Mouse (Mus musculus) embryonic facial prominence, embryonic 11.5 days (tissue): ENCODE measurements around the gene Plxna2. TPM values are rescaled to one million over a fixed set of nuclear protein-coding genes. Genes with fewer than 3 reads are reported as not detected.

Source experiments
- ATAC-seq: fragments of 200-750 bp; cut with Nextera tagmentation; replicated peaks from 2 replicates; pipeline ENCODE4 v1.8.0; 2017; ENCODE audit warnings: low read depth; ENCODE audit not compliant: insufficient number of reproducible peaks, low FRiP score, low TSS enrichment
- DNase-seq: peaks from one replicate; pipeline ENCODE4 v3.0.0-alpha.2; 2015; ENCODE audit warnings: low spot score
- H3K27ac ChIP-seq: fragments of 300-500 bp; sonication (generic); replicated peaks from 2 replicates; pipeline ENCODE4 v1.5.1; 2014; ENCODE audit warnings: mild to moderate bottlenecking, low read depth, low read length, control low read depth
- H3K27me3 ChIP-seq: fragments of 300-500 bp; sonication (generic); 2 replicates; pipeline ENCODE4 v1.6.1; 2014; ENCODE audit warnings: mild to moderate bottlenecking, low read length, moderate library complexity, mixed read lengths; ENCODE audit not compliant: control insufficient read depth, insufficient read depth
- H3K36me3 ChIP-seq: fragments of 300-500 bp; sonication (generic); replicated peaks from 2 replicates; pipeline ENCODE4 v1.6.1; 2014; ENCODE audit warnings: low read depth, mild to moderate bottlenecking, low read length, moderate library complexity, mixed read lengths; ENCODE audit not compliant: control insufficient read depth, insufficient read depth
- H3K4me1 ChIP-seq: fragments of 300-500 bp; sonication (generic); 2 replicates; pipeline ENCODE4 v1.6.1; 2014; ENCODE audit warnings: low read length, mixed read lengths; ENCODE audit not compliant: control insufficient read depth, insufficient read depth
- H3K4me2 ChIP-seq: fragments of 300-500 bp; sonication (generic); 2 replicates; pipeline ENCODE4 v1.6.1; 2014; ENCODE audit warnings: low read depth, mild to moderate bottlenecking, control low read depth, low read length, moderate library complexity
- H3K4me3 ChIP-seq: fragments of 300-500 bp; sonication (generic); 2 replicates; pipeline ENCODE4 v1.5.1; 2014; ENCODE audit warnings: low read depth, low read length, control low read depth
- H3K9ac ChIP-seq: fragments of 300-500 bp; sonication (generic); replicated peaks from 2 replicates; pipeline ENCODE4 v1.6.1; 2014; ENCODE audit warnings: mild to moderate bottlenecking, control low read depth, low read length
- H3K9me3 ChIP-seq: fragments of 300-500 bp; sonication (generic); replicated peaks from 2 replicates; pipeline ENCODE4 v1.6.1; 2016; ENCODE audit warnings: mild to moderate bottlenecking, low read length, inconsistent platforms, mixed read lengths; ENCODE audit not compliant: control insufficient read depth
- WGBS: fragments of 180-500 bp; shearing (Covaris S2); extraction: QIAGEN DNeasy Blood & Tissue Kit; methylation state at CpG from one replicate; pipeline ENCODE4 v1.1.7; 2014; 5-methylcytosine and 5-hydroxymethylcytosine counted together
- polyA plus RNA-seq: library from polyadenylated mRNA; unstranded; fragments of >200 nt; fragmentation: Nextera tagmentation; extraction: Ambion mirVana; gene quantifications from 2 replicates; pipeline ENCODE4 v1.2.1, GENCODE M21; 2014

Plxna2 gene
- polyA plus RNA-seq, 1 experiment from 2014 or later = 8.4 TPM

DNA sequence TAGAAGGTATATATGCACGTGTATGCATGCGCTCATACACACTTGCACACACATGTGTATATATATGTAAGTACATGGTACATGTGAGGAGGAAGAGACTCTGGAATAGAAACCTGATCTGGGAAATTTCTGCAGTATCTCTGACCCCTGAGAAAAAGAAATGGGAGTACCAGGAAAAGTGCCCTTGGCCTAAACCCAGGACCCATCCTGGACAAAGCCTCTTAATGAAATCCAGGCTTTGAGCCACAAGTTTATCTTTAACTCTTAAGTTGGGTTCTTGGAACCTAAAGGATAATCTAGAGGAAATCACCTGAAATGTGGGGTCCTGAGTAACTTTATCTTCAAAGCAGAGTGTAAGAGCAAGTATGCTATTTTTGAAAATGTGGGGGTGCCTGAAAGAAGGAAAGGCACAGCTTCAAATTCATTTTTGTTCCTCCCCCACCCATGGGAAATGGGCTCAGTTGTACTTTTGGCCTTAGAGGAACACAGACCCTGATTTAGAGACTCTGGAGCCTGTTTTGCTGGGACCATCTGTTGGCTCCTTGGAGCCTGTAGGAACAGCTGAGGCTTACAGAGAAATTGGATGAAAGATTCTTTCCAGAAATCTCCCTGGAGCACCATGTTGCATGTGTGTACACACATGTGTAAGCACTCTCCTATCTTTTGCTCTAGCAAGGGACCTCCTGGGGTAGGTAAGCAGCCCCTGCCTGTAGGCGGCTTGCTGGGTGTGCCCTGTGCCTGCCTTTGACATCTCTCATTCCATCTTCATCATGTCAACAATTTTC is 57.3 kb downstream of the Plxna2 start:
- no peaks in the 10 kb centered on the region for H3K4me1 ChIP-seq

DNA sequence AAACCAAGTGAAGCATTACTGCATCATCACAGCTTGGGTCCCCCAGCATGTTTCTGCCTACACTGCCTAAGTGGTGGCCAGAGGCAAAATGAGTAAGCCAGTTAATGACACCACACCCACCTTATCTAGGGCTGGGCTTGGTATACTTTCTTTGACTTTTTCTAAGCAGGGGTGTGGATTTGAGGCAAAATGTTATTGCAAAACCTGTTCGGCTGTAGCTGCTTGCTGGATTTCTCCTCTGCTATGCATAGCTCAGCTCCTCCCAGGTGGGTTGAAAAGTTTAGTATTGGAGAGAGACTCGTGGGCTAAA is 57.8 kb downstream of the Plxna2 start:
- 55% methylated on average over 2 of the region's 2 CpGs for WGBS
- H3K4me1 ChIP-seq = no peaks in the 10 kb centered on the region
- no peak for ATAC-seq
- no peak overlapping the region for H3K4me3 ChIP-seq
- H3K36me3 ChIP-seq = no peaks in the 10 kb centered on the region
- DNase-seq = no peak
- H3K4me2 ChIP-seq = no peak overlapping the region
- no peaks in the 10 kb centered on the region for H3K9me3 ChIP-seq
- H3K27ac ChIP-seq = no peak overlapping the region
- H3K9ac ChIP-seq = no peak overlapping the region
- no peaks in the 10 kb centered on the region for H3K27me3 ChIP-seq

More for the DNA sequence above, 57.3 kb downstream of the Plxna2 start:
- DNase-seq (no peak), ATAC-seq (no peak)
- no peak overlapping the region for H3K4me3 ChIP-seq
- H3K27me3 ChIP-seq = no peaks in the 10 kb centered on the region
- no peaks in the 10 kb centered on the region for H3K9me3 ChIP-seq
- no peak overlapping the region for H3K4me2 ChIP-seq
- no peaks in the 10 kb centered on the region for H3K36me3 ChIP-seq
- H3K9ac ChIP-seq = no peak overlapping the region
- H3K27ac ChIP-seq = no peak overlapping the region
- WGBS = 85% methylated on average over 3 of the region's 3 CpGs

GRCm38 (mm10) chr1:194677878-194678277 is 59.9 kb downstream of the Plxna2 start:
- Histone ChIP-seq H3K4me1 (no peaks in the 10 kb centered on the region), H3K27me3 (no peaks in the 10 kb centered on the region), H3K4me3 (no peak overlapping the region), H3K9ac (no peak overlapping the region), H3K9me3 (no peaks in the 10 kb centered on the region), H3K36me3 (no peaks in the 10 kb centered on the region), H3K4me2 (no peak overlapping the region), H3K27ac (no peak overlapping the region)
- ATAC-seq = no peak
- DNase-seq = peak; percentile 27
- 46% methylated on average over 3 of the region's 3 CpGs for WGBS

GRCm38 (mm10) chr1:194679147-194679546 is 61.1 kb downstream of the Plxna2 start:
- DNase-seq (no peak), ATAC-seq (no peak)
- no peaks in the 10 kb centered on the region for H3K9me3 ChIP-seq

DNA sequence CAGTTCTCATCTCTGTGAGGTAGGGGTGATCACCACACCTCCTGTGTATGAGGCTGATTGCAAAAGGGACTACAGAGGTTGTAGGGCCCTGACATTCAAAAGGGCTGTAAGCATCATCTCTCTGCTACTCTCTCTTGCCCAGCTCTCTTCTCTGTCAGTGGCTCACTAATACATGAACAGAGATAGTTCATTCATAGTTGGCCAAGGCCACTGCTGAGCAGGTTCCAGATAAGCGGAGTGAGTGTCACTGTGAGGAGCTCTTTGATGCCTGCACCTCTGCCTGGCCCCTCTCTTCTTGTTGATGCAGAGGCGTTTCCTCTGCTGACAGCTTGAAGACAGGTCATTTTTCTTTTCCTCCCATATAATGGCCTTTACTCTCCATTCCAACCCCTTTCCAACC is 62.1 kb downstream of the Plxna2 start:
- ATAC-seq (no peak), DNase-seq (no peak)
- Histone ChIP-seq H3K4me3 (no peak overlapping the region), H3K9ac (no peak overlapping the region), H3K9me3 (no peaks in the 10 kb centered on the region), H3K27me3 (no peaks in the 10 kb centered on the region), H3K36me3 (no peaks in the 10 kb centered on the region), H3K4me1 (no peaks in the 10 kb centered on the region), H3K4me2 (no peak overlapping the region), H3K27ac (no peak overlapping the region)
- WGBS = 41% methylated on average over 2 of the region's 2 CpGs

More at GRCm38 (mm10) chr1:194679147-194679546, 61.1 kb downstream of the Plxna2 start:
- no peaks in the 10 kb centered on the region for H3K36me3 ChIP-seq
- H3K4me3 ChIP-seq = no peak overlapping the region
- H3K4me2 ChIP-seq = no peak overlapping the region
- no peak overlapping the region for H3K9ac ChIP-seq
- no peaks in the 10 kb centered on the region for H3K27me3 ChIP-seq
- no peak overlapping the region for H3K27ac ChIP-seq
- H3K4me1 ChIP-seq = no peaks in the 10 kb centered on the region

DNA sequence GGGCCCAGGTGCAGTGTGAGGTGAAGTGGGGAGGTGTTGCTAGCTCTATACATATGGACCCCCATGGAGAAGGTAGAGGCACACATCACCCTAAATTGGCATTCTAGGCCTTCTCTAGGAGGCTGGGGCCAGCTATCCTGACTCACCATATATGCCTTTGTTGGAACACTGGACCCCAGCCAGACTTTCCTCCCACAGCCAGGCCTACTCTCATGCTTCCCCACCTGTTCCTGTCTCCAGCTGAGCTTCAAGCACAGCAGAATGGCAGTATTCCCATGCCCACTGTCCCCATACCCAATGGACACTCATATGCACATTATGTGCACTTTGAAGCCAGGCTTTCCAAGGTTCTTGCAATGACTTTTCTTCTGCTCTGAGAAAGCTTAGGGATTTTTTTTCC is 64.0 kb downstream of the Plxna2 start:
- no peaks in the 10 kb centered on the region for H3K27me3 ChIP-seq
- H3K4me2 ChIP-seq = no peak overlapping the region
- ATAC-seq (no peak), DNase-seq (no peak)
- H3K36me3 ChIP-seq = no peaks in the 10 kb centered on the region
- no peak overlapping the region for H3K9ac ChIP-seq
- no peaks in the 10 kb centered on the region for H3K4me1 ChIP-seq
- H3K27ac ChIP-seq = no peak overlapping the region
- no peak overlapping the region for H3K4me3 ChIP-seq
- no peaks in the 10 kb centered on the region for H3K9me3 ChIP-seq

DNA sequence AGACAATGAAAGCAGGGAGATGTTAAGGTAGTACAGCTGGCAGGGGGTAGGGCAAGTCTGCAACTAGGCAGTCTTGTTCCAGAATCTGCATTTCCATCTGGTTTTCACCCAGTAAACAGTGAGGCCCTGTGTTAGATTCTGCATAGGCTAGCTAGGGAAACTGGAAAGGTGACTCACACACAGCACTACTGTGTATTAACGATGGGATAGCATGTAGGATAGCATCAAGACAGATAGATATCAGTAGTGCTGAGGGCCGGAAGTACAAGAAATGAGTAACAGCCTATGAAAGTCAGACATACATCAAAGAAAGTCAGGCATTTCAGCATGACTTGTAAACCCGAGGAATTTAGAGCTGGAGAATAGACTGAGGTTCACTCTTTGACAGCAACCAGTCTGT is 65.1 kb downstream of the Plxna2 start:
- H3K4me1 ChIP-seq = no peaks in the 10 kb centered on the region
- no peak overlapping the region for H3K9ac ChIP-seq
- DNase-seq = no peak
- no peaks in the 10 kb centered on the region for H3K36me3 ChIP-seq
- WGBS = 68% methylated on average over 3 of the region's 3 CpGs
- no peak overlapping the region for H3K27ac ChIP-seq
- no peak overlapping the region for H3K4me2 ChIP-seq
- no peak overlapping the region for H3K4me3 ChIP-seq
- no peak for ATAC-seq
- H3K27me3 ChIP-seq = no peaks in the 10 kb centered on the region
- H3K9me3 ChIP-seq = no peaks in the 10 kb centered on the region

DNA sequence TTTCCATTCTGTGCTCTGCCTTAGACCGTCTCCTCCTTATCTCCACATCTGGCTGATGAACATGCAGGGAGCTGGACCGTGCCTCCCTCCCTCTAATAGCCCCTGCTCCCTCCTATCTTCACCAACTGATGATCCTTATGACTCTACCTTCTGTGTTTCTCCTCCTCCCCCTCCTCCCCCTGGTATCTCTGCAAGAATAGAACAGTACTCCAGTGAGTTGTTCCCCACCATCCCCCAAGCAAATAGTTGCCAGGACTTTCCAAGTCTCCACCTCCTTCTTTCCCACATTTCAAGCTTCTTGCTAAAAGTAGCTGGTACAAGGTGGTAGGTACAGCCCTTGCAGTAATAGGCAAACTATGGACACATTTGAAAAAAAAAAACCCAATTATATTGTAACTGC is 67.9 kb downstream of the Plxna2 start:
- Histone ChIP-seq H3K4me2 (no peak overlapping the region), H3K27me3 (no peaks in the 10 kb centered on the region), H3K4me1 (no peaks in the 10 kb centered on the region), H3K4me3 (no peak overlapping the region), H3K9me3 (no peaks in the 10 kb centered on the region), H3K27ac (no peak overlapping the region), H3K36me3 (no peaks in the 10 kb centered on the region), H3K9ac (no peak overlapping the region)
- ATAC-seq (no peak), DNase-seq (no peak)
- WGBS = 80% methylated on average over 2 of the region's 2 CpGs
